Mouse (Mus musculus) brain, embryonic 18.5 days (tissue): ENCODE data around the gene Sorbs2.
A peak's percentile ranks its signal among the peaks of the same experiment; 100 is the strongest.

Source experiments
- DNase-seq: peaks from one replicate; pipeline ENCODE4 v3.0.0-alpha.2; 2012; ENCODE audit warnings: low read depth, low spot score

The Sorbs2 gene

DNA sequence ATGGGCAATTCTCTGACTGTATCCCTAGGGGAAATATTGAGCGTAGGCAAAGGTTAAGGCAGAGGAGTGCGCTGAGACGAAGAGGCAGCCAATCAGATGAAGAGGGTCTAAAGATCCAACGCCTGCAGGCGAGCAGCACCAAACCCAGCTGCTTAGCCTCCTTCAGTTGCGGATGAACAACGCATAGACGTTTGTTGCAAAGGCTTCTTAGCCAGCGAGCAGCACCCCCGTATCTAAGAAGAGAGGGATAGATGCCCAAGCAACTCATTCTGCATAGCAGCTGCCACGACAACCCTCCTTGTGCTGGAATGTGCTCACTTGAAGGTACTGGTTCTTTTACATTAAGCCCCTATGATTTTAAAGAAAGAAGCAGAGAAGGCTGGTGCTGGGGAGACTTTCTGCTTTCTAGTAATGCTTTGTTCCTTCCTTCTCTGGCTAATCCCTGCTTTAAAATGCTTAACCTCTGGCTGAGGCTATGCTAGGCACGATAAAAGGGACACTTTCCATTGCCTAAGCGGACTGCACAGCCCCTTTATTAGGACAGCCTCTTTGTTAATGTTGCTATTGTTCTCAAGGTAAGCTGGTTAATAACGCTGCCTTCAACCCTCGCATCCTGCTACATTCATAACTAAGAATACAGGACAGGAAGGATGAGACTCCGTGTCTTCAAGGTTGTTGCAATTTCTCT lies at the start of gene Sorbs2:
Gene Sorbs2 (plus strand): TSS at position 155 of the 688 bp plus-strand sequence.
- peak; percentile 54 for DNase-seq

DNA sequence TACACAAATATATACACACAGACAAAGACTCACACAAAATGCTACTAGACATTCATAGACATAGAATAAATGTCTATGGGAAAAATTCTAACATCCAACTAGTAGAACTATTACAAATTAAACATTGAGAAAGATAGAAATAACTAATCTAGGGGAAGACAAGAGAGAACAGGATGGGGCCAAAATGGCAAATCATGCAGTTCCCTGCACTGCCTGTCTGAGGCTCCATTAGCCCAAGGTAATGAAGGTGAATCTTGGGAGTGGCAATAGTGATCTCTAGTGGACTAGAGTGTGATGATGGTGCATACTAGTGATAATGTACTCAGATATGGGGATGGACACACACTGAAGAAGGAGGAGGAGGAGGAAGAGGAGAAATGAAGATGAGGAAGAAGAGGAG lies 49.7 kb upstream of the Sorbs2 start:
- no peak for DNase-seq

DNA sequence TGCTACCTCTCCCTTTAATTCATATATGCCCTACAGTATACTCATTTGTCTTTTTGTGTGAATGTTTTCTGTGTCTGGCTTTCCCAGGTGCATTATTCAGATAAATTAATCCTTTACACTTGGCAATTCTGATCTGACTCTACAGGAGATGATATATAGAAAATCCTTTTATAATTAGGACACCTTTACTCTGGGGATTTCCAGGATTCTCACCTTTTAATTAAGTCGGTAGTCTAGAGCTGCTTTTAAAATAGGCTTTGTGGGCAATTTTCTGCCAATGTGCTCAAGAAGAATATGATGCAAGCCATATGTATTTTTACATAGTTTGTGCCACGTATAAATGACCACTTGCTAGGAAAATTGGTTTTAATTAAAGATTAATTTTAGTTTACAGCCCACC lies 38.6 kb upstream of the Sorbs2 start:
- no peak for DNase-seq

DNA sequence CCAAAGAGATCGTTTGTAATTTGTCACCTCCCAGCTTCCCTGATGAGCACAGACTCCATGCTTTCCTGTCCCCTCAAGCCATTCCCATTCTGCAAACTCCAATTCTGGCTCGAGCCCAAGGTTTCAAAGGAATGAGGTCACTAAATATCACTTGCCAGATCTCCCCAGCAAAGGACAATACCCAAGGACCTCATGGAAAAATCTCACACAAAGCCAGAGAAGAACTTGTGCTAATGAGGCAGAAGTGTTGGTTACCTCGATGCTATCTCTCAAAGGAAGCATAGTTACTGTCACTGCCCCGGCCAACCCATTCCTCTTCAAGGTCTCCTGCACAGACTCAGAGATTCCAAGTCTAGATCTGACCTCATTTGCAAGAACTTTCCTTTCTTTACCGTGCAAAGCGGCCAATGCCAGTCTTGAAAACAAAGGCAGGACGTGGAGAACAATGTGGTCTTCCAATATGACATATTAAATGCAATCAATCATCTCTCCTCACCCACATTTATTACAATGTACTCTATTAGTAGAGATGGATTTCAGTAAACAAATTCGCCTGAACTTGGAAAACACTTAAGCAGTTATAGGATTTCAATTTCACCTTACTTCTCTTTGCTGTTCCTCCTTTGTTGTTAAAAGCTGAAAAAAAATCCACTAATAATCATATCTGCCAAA lies 37.9 kb upstream of the Sorbs2 start:
- DNase-seq: no peak

DNA sequence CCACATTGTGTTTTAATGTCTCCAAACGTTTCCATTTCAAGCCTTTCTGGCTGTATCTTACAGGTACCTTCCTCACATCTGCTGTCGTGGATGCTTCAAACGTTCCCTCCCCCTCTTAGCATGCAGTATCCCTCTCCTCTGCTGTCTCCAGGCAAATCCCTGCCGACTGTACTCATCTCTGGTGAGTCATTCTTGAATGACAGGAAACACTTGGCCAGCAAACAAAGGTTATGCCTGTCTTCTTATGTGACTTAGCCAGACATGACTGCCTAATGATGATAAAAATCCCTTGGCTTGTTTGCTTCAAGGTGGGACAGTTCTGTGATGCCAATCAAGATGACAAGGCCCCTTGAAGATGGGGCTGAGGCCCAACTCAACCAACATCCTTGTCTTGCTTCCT lies 26.7 kb upstream of the Sorbs2 start:
- DNase-seq: no peak

DNA sequence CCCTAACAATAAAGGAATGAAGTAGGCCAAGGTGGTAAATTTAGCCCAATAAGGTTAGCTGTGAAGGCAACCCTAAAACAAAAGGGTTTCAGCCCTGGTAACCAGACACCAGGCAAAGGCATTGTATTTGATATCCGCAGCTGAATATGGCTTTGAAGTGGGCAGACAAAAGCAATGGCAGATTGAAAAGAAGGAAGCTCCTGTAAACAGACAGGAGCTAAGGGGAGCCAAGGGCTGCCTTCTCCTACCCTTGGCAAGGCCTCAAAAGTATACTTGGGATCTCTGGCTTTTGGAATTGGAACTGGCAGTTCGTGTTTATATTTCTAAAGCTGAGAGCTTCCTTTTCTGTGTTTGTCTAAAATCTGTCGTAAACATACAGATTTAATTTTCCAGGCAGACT lies 21.3 kb upstream of the Sorbs2 start:
- DNase-seq: no peak

DNA sequence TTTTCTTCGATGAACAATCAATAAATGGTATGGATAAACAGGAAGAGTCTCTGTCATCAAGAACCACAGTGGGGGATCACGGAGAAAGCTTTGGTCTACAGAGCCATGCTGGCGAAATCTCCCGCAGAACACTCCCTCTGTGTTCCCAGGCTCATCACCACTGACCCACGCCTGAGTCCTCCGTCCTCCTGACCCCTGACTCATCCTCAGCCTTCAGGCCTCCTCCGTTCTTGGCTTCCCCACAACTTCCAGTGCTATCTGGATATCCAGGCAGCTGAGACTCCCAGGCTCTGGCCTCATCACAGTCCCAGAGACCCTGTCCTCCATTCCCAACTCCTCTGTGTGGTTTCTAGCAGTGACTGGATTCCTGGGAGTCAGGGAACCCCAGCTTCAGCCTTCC lies 3.6 kb upstream of the Sorbs2 start:
- no peak for DNase-seq

DNA sequence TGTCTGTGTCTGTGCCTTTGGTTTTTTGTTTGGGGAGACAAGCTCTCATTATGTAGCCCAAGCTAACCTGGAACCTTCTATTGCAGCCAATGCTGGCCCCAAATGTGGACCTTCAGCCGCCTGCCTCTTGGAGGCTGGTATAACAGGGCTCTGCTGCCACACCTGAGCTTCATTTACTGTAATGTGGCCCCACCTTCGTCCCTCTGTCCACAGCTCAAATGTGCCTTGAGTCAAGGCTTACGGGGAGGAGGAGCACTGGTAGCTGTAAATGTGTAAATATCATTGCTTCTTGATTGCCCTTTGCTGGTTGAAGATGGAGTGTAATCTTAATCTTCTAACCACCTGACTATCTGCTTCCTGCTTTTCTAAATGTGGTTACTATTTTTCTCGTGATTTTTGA lies 1.2 kb upstream of the Sorbs2 start:
- DNase-seq: no peak

DNA sequence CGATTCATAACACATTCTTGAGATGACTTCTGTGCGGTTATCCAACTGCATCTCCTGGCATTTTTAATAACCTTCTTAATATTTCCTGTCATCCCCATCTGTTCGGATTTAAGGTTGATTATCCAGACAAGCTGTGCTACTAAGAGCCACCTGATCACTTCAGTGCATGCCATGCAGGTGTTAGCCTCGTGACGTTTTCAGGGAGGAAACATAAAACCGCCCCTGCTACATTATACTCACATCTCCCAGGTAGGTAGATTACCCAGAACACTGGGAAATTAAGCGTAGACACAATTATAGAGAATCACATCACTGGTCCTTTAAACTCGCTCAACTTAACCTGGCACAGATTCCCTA lies 333 bp upstream of the Sorbs2 start:
- no peak for DNase-seq

DNA sequence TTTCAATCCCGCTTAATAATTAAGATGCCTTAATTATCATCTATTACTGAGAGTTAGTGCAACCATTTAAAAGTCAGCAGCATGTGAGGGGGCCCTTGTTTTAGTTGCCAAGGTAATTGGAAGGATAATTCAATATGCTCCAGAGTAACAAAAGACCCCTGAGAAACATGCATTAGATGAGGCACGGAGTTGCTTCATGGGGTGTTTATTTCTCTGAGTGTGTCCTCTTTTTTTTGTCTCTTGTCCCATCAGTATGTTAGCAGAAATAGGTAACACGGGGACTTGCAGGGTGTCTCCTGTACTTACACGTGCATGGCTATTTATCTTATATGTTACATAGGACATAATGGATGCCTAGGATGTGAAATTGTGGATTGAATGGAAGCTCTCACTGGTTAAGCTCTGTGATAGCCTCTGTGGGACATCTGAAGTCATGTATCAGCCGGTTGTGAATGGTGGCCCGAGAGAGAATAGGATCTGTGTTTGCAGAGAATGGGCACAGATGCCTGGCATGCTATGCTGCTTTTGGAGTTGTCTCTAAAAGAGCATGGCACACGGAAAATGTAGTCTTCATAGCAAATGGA lies 1.0 kb downstream of the Sorbs2 start:
- DNase-seq: no peak

DNA sequence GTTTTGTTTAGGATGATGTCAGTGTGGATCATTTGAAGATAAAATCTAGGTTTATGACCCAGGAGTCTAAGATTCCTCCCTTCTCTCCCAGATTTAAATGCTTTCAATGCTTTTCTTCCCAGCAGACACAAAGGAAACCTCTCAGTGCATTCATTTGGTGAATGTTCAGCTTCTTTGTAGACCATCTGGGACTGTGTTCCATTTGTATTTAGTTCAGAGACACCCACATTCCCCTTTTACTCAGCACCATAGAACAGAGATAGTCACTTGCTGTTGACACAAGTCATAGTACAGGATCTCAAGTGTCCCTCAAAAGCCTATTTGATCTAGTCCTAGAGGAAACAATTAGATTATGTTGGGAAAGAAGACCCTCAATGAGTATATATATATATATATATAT lies 4.8 kb downstream of the Sorbs2 start:
- no peak for DNase-seq

DNA sequence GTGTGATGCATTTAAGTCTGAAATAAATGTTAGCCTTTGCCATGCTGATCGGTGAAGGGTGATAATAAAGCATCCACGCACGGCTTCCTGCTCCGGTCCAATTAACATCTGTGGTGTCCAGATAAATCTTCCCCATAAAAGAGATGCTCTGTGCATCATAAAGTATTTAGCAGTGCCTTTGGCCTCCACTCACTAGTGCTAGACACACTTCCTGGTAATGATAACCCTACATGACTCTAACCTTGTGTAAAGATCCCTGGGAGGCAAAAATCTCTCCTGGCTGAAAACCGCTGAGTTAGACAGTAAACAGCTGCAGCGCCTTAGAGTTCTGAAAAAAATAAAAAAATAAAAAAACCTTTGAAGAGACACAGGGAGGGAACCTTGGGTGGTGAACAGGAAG lies 14.0 kb downstream of the Sorbs2 start:
- DNase-seq: no peak

DNA sequence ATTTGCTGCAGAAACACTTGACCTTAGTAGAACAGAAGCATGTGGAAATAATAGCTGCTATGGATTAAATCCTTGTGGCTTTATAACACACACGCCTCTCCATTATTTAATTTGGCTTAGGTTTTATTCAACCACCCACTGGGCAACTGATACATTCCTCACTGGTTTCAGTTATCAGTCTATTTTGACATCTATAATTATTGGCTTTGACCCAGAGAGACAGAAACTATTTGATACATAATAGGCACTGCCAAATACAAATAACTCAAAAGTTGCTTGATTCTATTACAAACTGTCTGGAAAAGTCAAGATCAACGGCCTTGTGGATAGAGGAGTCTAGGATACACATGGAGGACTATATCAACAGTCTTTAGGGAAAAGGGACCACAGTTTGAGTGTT lies 20.1 kb downstream of the Sorbs2 start:
- DNase-seq: no peak

DNA sequence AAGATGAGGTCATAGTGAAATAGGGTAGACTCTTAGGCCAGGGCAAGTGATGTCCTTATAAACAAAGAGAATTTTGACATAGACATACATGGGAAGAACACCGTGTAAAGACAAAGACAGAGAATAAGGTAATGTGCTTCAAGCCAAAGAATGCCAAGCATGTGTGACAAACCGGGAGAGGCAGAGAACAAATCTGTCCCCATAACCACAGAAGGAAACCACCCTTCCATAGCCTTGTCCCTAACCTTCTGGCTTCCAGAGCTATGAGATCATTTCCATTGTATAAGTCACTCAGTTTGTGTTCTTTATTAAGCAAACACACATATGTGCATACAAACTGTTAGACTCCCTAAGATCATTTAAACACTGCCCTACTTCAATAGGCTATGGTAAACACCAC lies 21.3 kb downstream of the Sorbs2 start:
- no peak for DNase-seq

DNA sequence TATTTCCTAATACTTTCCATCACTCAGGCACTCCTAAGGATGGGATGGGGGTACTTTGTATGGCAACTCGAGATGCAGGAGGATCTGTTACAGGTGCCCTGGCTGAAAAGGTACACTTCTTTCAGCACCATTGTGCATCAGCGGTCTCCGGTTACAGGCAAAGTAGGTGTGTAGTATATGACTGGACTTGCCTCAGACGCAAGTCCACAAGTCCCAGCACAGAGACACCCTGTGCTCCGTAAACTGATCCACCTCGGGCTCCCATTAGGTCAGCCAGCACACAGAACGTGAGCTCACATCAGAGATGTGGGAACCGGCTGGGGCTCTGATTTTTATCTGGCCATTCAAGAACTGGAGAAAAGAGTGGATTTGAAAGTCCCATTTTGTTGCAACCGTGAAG lies 29.0 kb downstream of the Sorbs2 start:
- DNase-seq: no peak

DNA sequence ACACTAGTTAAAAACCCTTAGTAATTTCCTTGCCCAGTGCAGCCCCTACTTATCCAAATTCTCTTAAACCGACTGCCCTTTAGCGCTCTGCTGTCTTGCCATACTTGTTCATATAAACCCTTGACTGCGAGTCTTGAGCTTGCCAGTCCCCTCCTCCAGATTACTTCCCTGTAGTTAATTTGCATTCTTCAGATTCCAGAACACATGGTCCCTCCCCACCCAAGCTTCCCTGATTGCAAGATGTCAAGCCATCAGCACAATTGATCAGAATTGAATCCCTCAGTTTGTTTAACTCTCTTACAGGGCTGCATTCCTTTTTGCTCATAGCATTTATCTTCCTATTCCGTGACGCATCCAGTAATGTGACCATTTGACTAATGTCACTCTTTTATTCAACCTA lies 32.9 kb downstream of the Sorbs2 start:
- no peak for DNase-seq

DNA sequence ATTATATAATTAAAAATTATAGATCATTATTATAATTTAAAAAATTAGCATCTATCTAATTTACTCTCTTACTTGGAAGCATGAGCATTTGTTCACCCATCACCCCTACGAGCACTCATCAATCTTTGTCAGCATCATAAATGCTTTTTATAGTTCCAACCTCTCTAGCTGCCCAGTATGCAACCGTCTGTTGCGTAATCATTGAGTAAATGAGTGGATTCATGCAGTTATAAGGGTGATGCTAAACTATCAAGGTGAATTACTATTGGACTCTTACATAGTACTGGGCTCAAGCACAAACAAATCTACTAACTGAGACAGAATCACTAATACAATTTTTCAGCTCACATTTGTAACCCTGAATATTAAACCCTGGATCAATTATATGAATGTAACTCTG lies 44.6 kb downstream of the Sorbs2 start:
- DNase-seq: no peak

DNA sequence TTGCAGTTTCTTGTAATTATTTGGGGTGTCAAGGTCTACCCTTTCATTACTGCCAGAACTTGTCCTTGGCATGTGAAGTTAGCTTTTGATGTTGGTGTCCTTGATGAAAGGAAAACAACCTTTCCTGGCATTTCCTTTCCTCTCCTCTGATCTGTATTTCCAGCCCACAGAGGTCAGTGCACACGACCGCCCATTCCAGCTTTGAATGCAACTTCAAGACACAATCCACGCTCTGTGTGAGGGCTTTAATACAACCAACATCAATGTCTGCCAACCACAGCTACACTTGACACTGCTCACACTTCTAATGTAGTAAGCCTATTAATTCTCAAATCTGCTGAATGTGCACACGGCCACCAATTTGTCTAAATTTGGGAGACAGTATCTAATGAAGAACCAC lies 47.0 kb downstream of the Sorbs2 start:
- DNase-seq: no peak

DNA sequence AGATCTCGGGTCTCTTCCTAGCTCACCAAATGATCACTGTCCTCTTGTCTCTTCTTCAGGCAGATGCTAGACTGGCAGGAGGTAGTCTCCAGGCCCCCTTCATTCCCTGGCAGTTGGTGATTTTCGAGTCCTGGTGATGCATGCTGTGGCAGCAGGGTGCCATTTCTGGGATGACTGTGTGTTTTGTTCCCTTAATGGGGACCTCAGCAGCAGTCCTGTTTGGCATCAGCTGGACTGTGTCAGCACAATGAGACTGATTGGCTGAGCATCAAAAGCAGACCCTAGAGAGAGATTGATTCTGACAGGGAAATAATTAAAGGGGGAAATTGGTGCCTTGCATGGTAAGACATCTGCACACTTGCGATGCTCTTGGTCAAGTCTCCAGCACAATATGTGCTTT lies 50.3 kb downstream of the Sorbs2 start:
- peak; percentile 49 for DNase-seq

DNA sequence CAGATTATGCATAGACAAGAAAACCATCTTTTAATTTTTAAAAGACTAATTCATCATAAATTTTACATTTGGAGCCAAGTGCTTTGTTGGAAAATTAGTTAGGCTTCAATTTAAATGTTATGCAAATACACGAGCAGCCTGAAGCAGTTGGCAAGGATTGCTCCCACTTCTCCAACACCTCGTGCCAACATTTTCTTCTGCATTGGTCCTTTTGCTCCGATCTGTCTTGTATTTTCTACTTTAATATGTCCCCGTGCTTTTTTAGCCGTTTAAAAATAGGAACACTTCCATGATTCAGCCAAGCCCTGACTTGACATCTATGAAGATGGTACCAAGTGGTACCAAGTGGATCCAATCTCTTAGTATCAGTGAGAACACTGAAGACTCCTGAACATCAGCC lies 50.8 kb downstream of the Sorbs2 start:
- DNase-seq: peak; percentile 42

DNA sequence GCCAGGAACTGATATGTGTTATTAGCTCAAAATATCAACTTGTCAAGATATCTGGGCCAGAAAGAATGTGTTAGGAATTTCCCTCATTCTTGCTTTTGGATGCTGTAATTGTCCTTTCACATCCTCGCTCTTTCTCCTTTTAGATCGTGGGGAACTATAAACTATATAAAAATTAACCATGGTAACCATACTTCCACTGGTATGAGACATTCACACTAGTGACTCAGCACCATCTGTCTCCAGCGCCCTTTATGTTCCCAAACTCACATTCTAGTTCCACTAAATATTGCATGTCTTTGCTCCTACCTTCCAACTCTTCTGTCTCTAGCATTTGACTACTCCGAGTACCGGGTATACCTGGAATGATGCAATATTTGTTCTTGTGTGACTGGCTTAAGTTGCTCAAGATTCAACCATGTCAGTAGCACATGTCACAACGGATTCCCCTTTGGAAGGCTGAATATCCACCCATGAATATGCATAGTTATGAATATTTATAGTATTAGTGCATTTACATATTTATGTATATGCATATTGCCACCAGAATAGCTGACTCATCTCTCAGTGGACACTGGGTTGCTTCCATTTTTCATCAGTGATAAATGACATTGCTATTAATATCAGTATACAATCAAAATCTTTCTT lies 51.7 kb downstream of the Sorbs2 start:
- no peak for DNase-seq

DNA sequence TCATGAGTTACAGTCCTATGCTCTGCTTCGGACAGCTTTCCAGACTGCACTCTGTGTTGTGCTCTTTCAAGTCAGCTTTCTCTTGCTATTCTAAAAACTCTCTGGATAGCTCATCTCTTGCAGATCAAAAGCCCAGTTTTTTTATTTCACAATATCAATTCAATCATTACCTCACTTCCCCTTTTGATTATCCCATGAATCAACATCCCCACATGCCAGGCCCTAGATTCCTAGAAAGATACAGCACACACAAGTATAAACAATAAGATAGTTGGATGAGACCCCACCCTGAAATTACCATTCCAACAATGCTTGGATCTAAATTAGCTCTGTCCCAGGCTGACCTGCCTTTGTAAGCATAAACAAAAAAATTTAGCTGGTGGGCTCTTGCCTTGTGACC lies 57.6 kb downstream of the Sorbs2 start:
- no peak for DNase-seq

DNA sequence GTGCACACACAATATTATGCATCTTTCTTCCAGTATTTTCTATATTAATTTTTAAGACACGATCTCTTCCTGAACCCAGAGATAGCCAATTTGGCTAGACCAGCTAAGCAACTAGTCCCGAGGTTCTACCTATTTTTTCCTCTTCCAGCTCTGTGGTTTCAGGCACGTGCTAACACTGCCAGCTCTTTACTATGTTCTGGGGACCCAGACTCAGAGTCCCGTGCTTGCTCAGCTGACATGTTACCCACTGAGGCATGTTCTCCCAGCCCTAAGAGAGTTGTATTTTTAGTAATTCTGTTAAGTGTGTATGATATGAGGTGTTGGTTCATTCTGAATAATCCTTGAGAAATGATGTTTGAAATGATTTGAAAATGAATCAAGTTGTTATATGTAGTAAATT lies 62.5 kb downstream of the Sorbs2 start:
- no peak for DNase-seq
